Mouse (Mus musculus) CH12F3 (cell line): Measurements from ENCODE around the gene Fem1a.

ENCODE experiments used
- in situ Hi-C: fragments of 300-500 bp; cut with MboI; formaldehyde crosslinking; loops from 2 replicates; pipeline ENCODE4 v1.14.3; 2020; ENCODE audit warnings: low sequenced_read_pairs

Fem1a gene

GRCm38 (mm10) chr17:56300186-56300585 lies 43.6 kb downstream of the Fem1a start, which contains the start of gene Arrdc5:
TSS of gene Arrdc5 (minus strand) at chr17:56300286.
- in situ Hi-C loops = no loop called here

GRCm38 (mm10) chr17:56302363-56302996 lies 45.9 kb downstream of the Fem1a start:
- in situ Hi-C loops = no loop called here

GRCm38 (mm10) chr17:56303160-56303846 lies 46.7 kb downstream of the Fem1a start, which contains the start of gene Uhrf1:
TSS of gene Uhrf1 (plus strand) at chr17:56303321.
- in situ Hi-C loops = no loop called here

- in situ Hi-C loops = no loop called here
Measured at GRCm38 (mm10) chr17:56303847-56304586, 47.4 kb downstream of the Fem1a start.

- in situ Hi-C loops = no loop called here
Measured at GRCm38 (mm10) chr17:56304718-56305117, 48.1 kb downstream of the Fem1a start.

- in situ Hi-C loops = no loop called here
Measured at GRCm38 (mm10) chr17:56305156-56305555, 48.5 kb downstream of the Fem1a start.

GRCm38 (mm10) chr17:56305826-56306225 lies 49.2 kb downstream of the Fem1a start:
- in situ Hi-C loops = no loop called here

GRCm38 (mm10) chr17:56308088-56308487 lies 51.5 kb downstream of the Fem1a start:
- in situ Hi-C loops = no loop called here

GRCm38 (mm10) chr17:56309191-56309945 lies 52.8 kb downstream of the Fem1a start:
- in situ Hi-C loops = no loop called here
